Mouse (Mus musculus) A20 (cell line): Measurements from ENCODE around the gene Abcb1a.

Source experiments
- DNase-seq: peaks from one replicate; pipeline ENCODE4 v3.0.0-alpha.2; 2011; ENCODE audit warnings: low read depth, low spot score

The Abcb1a gene

GRCm38 (mm10) chr5:8659911-8660737 is at the start of gene Abcb1a:
TSS of gene Abcb1a (plus strand) at chr5:8660077.
- peak; percentile 72 for DNase-seq

- DNase-seq = peak; percentile 63
These were observed 37.7 kb upstream of the Abcb1a start for GRCm38 (mm10) chr5:8622071-8622595.

- DNase-seq = peak; percentile 86
These were observed 37.2 kb upstream of the Abcb1a start, which contains the start of gene Rundc3b for GRCm38 (mm10) chr5:8622596-8623231. TSS of gene Rundc3b (minus strand) at chr5:8622952.

GRCm38 (mm10) chr5:8632901-8633300 is 27.0 kb upstream of the Abcb1a start:
- no peak for DNase-seq

GRCm38 (mm10) chr5:8634489-8634975 is 25.3 kb upstream of the Abcb1a start:
- no peak for DNase-seq

GRCm38 (mm10) chr5:8648300-8648699 is 11.6 kb upstream of the Abcb1a start:
- no peak for DNase-seq

GRCm38 (mm10) chr5:8648774-8649173 is 11.1 kb upstream of the Abcb1a start:
- no peak for DNase-seq

GRCm38 (mm10) chr5:8652085-8652484 is 7.8 kb upstream of the Abcb1a start:
- DNase-seq = no peak

- no peak for DNase-seq
These were observed 868 bp downstream of the Abcb1a start for GRCm38 (mm10) chr5:8660738-8661151.

GRCm38 (mm10) chr5:8664678-8665077 is 4.8 kb downstream of the Abcb1a start:
- no peak for DNase-seq

- no peak for DNase-seq
These were observed 8.0 kb downstream of the Abcb1a start for GRCm38 (mm10) chr5:8667758-8668474.

- no peak for DNase-seq
These were observed 9.7 kb downstream of the Abcb1a start for GRCm38 (mm10) chr5:8669606-8670005.

- peak; percentile 61 for DNase-seq
These were observed 15.5 kb downstream of the Abcb1a start for GRCm38 (mm10) chr5:8675262-8675951.

- no peak for DNase-seq
These were observed 16.0 kb downstream of the Abcb1a start for GRCm38 (mm10) chr5:8675952-8676262.

- no peak for DNase-seq
These were observed 21.3 kb downstream of the Abcb1a start for GRCm38 (mm10) chr5:8681166-8681565.

- no peak for DNase-seq
These were observed 23.8 kb downstream of the Abcb1a start for GRCm38 (mm10) chr5:8683686-8684085.

- DNase-seq = no peak
These were observed 26.2 kb downstream of the Abcb1a start for GRCm38 (mm10) chr5:8686071-8686470.

GRCm38 (mm10) chr5:8687550-8687949 is 27.7 kb downstream of the Abcb1a start:
- no peak for DNase-seq

GRCm38 (mm10) chr5:8716061-8716460 is 56.2 kb downstream of the Abcb1a start:
- no peak for DNase-seq

- no peak for DNase-seq
These were observed 59.7 kb downstream of the Abcb1a start for GRCm38 (mm10) chr5:8719556-8719955.

- DNase-seq = no peak
These were observed 62.3 kb downstream of the Abcb1a start for GRCm38 (mm10) chr5:8722224-8722623.
